Mouse (Mus musculus): ENCODE data around the gene Gm10719. TPM values are rescaled to one million over a fixed set of nuclear protein-coding genes. Genes with fewer than 3 reads are reported as not detected.
A peak's percentile ranks its signal among the peaks of the same experiment; 100 is the strongest.
"Not testable (repeated sequence)": the region's sequence is repeated elsewhere in the genome, so short reads cannot be mapped to it uniquely, and the experiment has no call there.

Gene Gm10719
- polyA plus RNA-seq, 1 experiment from 2014 or later, result not detected

GRCm38 (mm10) chr9:3015896-3016295 is 1.3 kb upstream of the Gm10719 start:
- 74% methylated on average over 6 of the region's 6 CpGs for WGBS
- H3K4me3 ChIP-seq (replicated peaks); H3K9me3 ChIP-seq; H3K36me3 ChIP-seq (replicated peaks); ATAC-seq (ENCODE audit: low FRiP score); H3K4me1 ChIP-seq; H3K27ac ChIP-seq; H3K9ac ChIP-seq; H3K4me2 ChIP-seq; H3K27me3 ChIP-seq: not testable (repeated sequence)

GRCm38 (mm10) chr9:3018944-3019343 is 1.7 kb downstream of the Gm10719 start:
- 58% methylated on average over 9 of the region's 9 CpGs for WGBS

GRCm38 (mm10) chr9:3019835-3020727 is 2.9 kb downstream of the Gm10719 start:
- not testable (repeated sequence) for H3K27me3 ChIP-seq; H3K4me2 ChIP-seq; H3K27ac ChIP-seq; H3K9me3 ChIP-seq; H3K4me3 ChIP-seq (replicated peaks); H3K4me1 ChIP-seq; H3K36me3 ChIP-seq (replicated peaks); H3K9ac ChIP-seq
- WGBS, result 74% methylated on average over 16 of the region's 19 CpGs
- peak; percentile 64 for ATAC-seq (ENCODE audit: low FRiP score)

More at GRCm38 (mm10) chr9:3018944-3019343, 1.7 kb downstream of the Gm10719 start:
- not testable (repeated sequence) for H3K9ac ChIP-seq; H3K4me3 ChIP-seq (replicated peaks); H3K27ac ChIP-seq; H3K4me1 ChIP-seq; H3K27me3 ChIP-seq; H3K4me2 ChIP-seq; H3K9me3 ChIP-seq; H3K36me3 ChIP-seq (replicated peaks); ATAC-seq (ENCODE audit: low FRiP score)

GRCm38 (mm10) chr9:3022316-3023008 is 5.3 kb downstream of the Gm10719 start:
- not testable (repeated sequence) for H3K4me1 ChIP-seq; H3K4me2 ChIP-seq; H3K27me3 ChIP-seq; H3K9ac ChIP-seq; H3K4me3 ChIP-seq (replicated peaks); H3K9me3 ChIP-seq; H3K36me3 ChIP-seq (replicated peaks); ATAC-seq (ENCODE audit: low FRiP score); H3K27ac ChIP-seq
- WGBS, result 73% methylated on average over 11 of the region's 13 CpGs

GRCm38 (mm10) chr9:3023312-3023984 is 6.2 kb downstream of the Gm10719 start, which contains the start of gene Gm10718:
Gene Gm10718, plus strand, starts transcription at chr9:3023547.
- H3K4me3 ChIP-seq (replicated peaks); H3K4me2 ChIP-seq; H3K9ac ChIP-seq; ATAC-seq (ENCODE audit: low FRiP score); H3K36me3 ChIP-seq (replicated peaks); H3K27me3 ChIP-seq; H3K27ac ChIP-seq; H3K4me1 ChIP-seq; H3K9me3 ChIP-seq: not testable (repeated sequence)
- 74% methylated on average over 12 of the region's 13 CpGs for WGBS

GRCm38 (mm10) chr9:3023985-3024648 is 6.9 kb downstream of the Gm10719 start:
- H3K9ac ChIP-seq; H3K4me3 ChIP-seq (replicated peaks); H3K27me3 ChIP-seq; H3K9me3 ChIP-seq; H3K4me1 ChIP-seq; ATAC-seq (ENCODE audit: low FRiP score); H3K4me2 ChIP-seq; H3K36me3 ChIP-seq (replicated peaks); H3K27ac ChIP-seq: not testable (repeated sequence)
- 77% methylated on average over 16 of the region's 16 CpGs for WGBS

- not testable (repeated sequence) for ATAC-seq (ENCODE audit: low FRiP score); H3K9me3 ChIP-seq; H3K4me1 ChIP-seq; H3K9ac ChIP-seq; H3K4me2 ChIP-seq; H3K27ac ChIP-seq; H3K27me3 ChIP-seq; H3K36me3 ChIP-seq (replicated peaks); H3K4me3 ChIP-seq (replicated peaks)
- whole genome bisulfite sequencing, result 73% methylated on average over 12 of the region's 12 CpGs
These were observed 7.8 kb downstream of the Gm10719 start, which contains the start of gene Gm10717 for GRCm38 (mm10) chr9:3024912-3025467. Gene Gm10717, plus strand, starts transcription at chr9:3025417.

GRCm38 (mm10) chr9:3025653-3026052 is 8.4 kb downstream of the Gm10719 start:
- not testable (repeated sequence) for H3K27me3 ChIP-seq; H3K4me2 ChIP-seq; H3K9me3 ChIP-seq; H3K27ac ChIP-seq; H3K36me3 ChIP-seq (replicated peaks); H3K9ac ChIP-seq; H3K4me1 ChIP-seq; ATAC-seq (ENCODE audit: low FRiP score); H3K4me3 ChIP-seq (replicated peaks)
- 70% methylated on average over 5 of the region's 6 CpGs for WGBS

GRCm38 (mm10) chr9:3026136-3026535 is 8.9 kb downstream of the Gm10719 start:
- ATAC-seq (ENCODE audit: low FRiP score); H3K4me3 ChIP-seq (replicated peaks); H3K4me2 ChIP-seq; H3K27me3 ChIP-seq; H3K36me3 ChIP-seq (replicated peaks); H3K27ac ChIP-seq; H3K4me1 ChIP-seq; H3K9me3 ChIP-seq; H3K9ac ChIP-seq: not testable (repeated sequence)
- WGBS, result 73% methylated on average over 5 of the region's 5 CpGs

- H3K4me3 ChIP-seq (replicated peaks); H3K4me2 ChIP-seq; H3K36me3 ChIP-seq (replicated peaks); H3K9me3 ChIP-seq; H3K4me1 ChIP-seq; H3K27ac ChIP-seq; H3K27me3 ChIP-seq; ATAC-seq (ENCODE audit: low FRiP score); H3K9ac ChIP-seq: not testable (repeated sequence)
- 69% methylated on average over 9 of the region's 9 CpGs for WGBS
These were observed 9.5 kb downstream of the Gm10719 start for GRCm38 (mm10) chr9:3026741-3027140.

GRCm38 (mm10) chr9:3027200-3027599 is 10.0 kb downstream of the Gm10719 start:
- not testable (repeated sequence) for H3K4me1 ChIP-seq; H3K4me3 ChIP-seq (replicated peaks); H3K27me3 ChIP-seq; H3K9ac ChIP-seq; H3K9me3 ChIP-seq; H3K4me2 ChIP-seq; H3K36me3 ChIP-seq (replicated peaks); ATAC-seq (ENCODE audit: low FRiP score); H3K27ac ChIP-seq
- WGBS, result 69% methylated on average over 9 of the region's 9 CpGs
